Mouse (Mus musculus) mouse trophoblast stem cell (cell line): ENCODE measurements around the gene Tasp1.
"Not testable (repeated sequence)": the region's sequence is repeated elsewhere in the genome, so short reads cannot be mapped to it uniquely, and the experiment has no call there.

Source experiments
- in situ Hi-C, 2 experiments: fragments of 300-500 bp; cut with MseI, MboI; formaldehyde crosslinking; loops; 2 replicates in 1 of 2; 3 replicates in 1 of 2; pipeline ENCODE4 v1.15.1; 2025

Gene Tasp1

GRCm38 (mm10) chr2:140058125-140058524 is 8.5 kb downstream of the Tasp1 start:
- in situ Hi-C loops: no loop called here

- in situ Hi-C loops: no loop called here
These were observed 14.9 kb downstream of the Tasp1 start for GRCm38 (mm10) chr2:140051607-140052126.

- in situ Hi-C loops: no loop called here
These were observed 24.0 kb downstream of the Tasp1 start for GRCm38 (mm10) chr2:140042522-140043131.

- in situ Hi-C loops: no loop called here
These were observed 24.5 kb downstream of the Tasp1 start for GRCm38 (mm10) chr2:140042081-140042480.

GRCm38 (mm10) chr2:140037459-140037858 is 29.1 kb downstream of the Tasp1 start:
- in situ Hi-C loops: no loop called here

GRCm38 (mm10) chr2:140036854-140037253 is 29.8 kb downstream of the Tasp1 start:
- in situ Hi-C loops: no loop called here

- in situ Hi-C loops: no loop called here
These were observed 41.7 kb downstream of the Tasp1 start for GRCm38 (mm10) chr2:140024937-140025336.

- in situ Hi-C loops: no loop called here
These were observed 59.2 kb downstream of the Tasp1 start for GRCm38 (mm10) chr2:140007406-140007805.

- in situ Hi-C loops: no loop called here
These were observed 68.4 kb downstream of the Tasp1 start for GRCm38 (mm10) chr2:139998170-139998569.

- in situ Hi-C loops: not testable (repeated sequence)
These were observed 76.7 kb downstream of the Tasp1 start for GRCm38 (mm10) chr2:139989907-139990306.

- in situ Hi-C loops: loop anchor here (10.0 to 25.0 kb wide), 3 partner anchors 183 to 580 kb away; no protein-coding TSS in a partner anchor
These were observed 99.2 kb downstream of the Tasp1 start for GRCm38 (mm10) chr2:139967451-139967850.

GRCm38 (mm10) chr2:139966288-139966687 is 100.3 kb downstream of the Tasp1 start:
- in situ Hi-C loops: loop anchor here (10.0 to 25.0 kb wide), 3 partner anchors 181 to 579 kb away; no protein-coding TSS in a partner anchor

GRCm38 (mm10) chr2:139948843-139949242 is 117.8 kb downstream of the Tasp1 start:
- in situ Hi-C loops: no loop called here

- in situ Hi-C loops: no loop called here
These were observed 129.0 kb downstream of the Tasp1 start for GRCm38 (mm10) chr2:139937581-139937980.

GRCm38 (mm10) chr2:139934577-139934976 is 132.0 kb downstream of the Tasp1 start:
- in situ Hi-C loops: no loop called here

GRCm38 (mm10) chr2:139934033-139934572 is 132.5 kb downstream of the Tasp1 start:
- in situ Hi-C loops: no loop called here

GRCm38 (mm10) chr2:139932211-139932610 is 134.4 kb downstream of the Tasp1 start:
- in situ Hi-C loops: no loop called here

GRCm38 (mm10) chr2:139924937-139925336 is 141.7 kb downstream of the Tasp1 start:
- in situ Hi-C loops: no loop called here

- in situ Hi-C loops: not testable (repeated sequence)
These were observed 145.2 kb downstream of the Tasp1 start for GRCm38 (mm10) chr2:139921395-139921794.

GRCm38 (mm10) chr2:139919757-139920156 is 146.8 kb downstream of the Tasp1 start:
- in situ Hi-C loops: no loop called here

GRCm38 (mm10) chr2:139906441-139907157 is 160.0 kb downstream of the Tasp1 start:
- in situ Hi-C loops: no loop called here

- in situ Hi-C loops: no loop called here
These were observed 175.1 kb downstream of the Tasp1 start for GRCm38 (mm10) chr2:139891405-139892089.
